Mouse (Mus musculus) lung, postnatal 0 days (tissue): ENCODE measurements around the gene Acat3. TPM values are rescaled to one million over a fixed set of nuclear protein-coding genes. Genes with fewer than 3 reads are reported as not detected.
"Not testable (repeated sequence)": the region's sequence is repeated elsewhere in the genome, so short reads cannot be mapped to it uniquely, and the experiment has no call there.

Source experiments
- ATAC-seq: fragments of 200-750 bp; cut with Nextera tagmentation; 2 replicates; pipeline ENCODE4 v1.8.0; 2017; ENCODE audit warnings: moderate library complexity
- DNase-seq: peaks from one replicate; pipeline ENCODE4 v3.0.0-alpha.2; 2016; ENCODE audit warnings: low spot score
- H3K27ac ChIP-seq: fragments of 300-500 bp; sonication (generic); 2 replicates; pipeline ENCODE4 v1.5.1; 2014; ENCODE audit warnings: antibody characterized with exemption, mild to moderate bottlenecking, low read length, mixed read lengths
- H3K27me3 ChIP-seq: fragments of 300-500 bp; sonication (generic); replicated peaks from 2 replicates; pipeline ENCODE4 v1.6.1; 2014; ENCODE audit warnings: low read length, mixed read lengths; ENCODE audit not compliant: insufficient read depth
- H3K36me3 ChIP-seq: fragments of 300-500 bp; sonication (generic); 2 replicates; pipeline ENCODE4 v1.6.1; 2014; ENCODE audit warnings: low read length, mixed read lengths; ENCODE audit not compliant: insufficient read depth
- H3K4me1 ChIP-seq: fragments of 300-500 bp; sonication (generic); 2 replicates; pipeline ENCODE4 v1.6.1; 2014; ENCODE audit warnings: antibody characterized with exemption, low read depth, low read length, mixed read lengths; ENCODE audit not compliant: insufficient read depth
- H3K4me2 ChIP-seq: fragments of 300-500 bp; sonication (generic); replicated peaks from 2 replicates; pipeline ENCODE4 v1.6.1; 2014; ENCODE audit warnings: low read depth, mild to moderate bottlenecking, low read length, moderate library complexity, mixed read lengths
- H3K4me3 ChIP-seq: fragments of 300-500 bp; sonication (generic); 2 replicates; pipeline ENCODE4 v1.5.1; 2014; ENCODE audit warnings: low read depth, low read length
- H3K9ac ChIP-seq: fragments of 300-500 bp; sonication (generic); replicated peaks from 2 replicates; pipeline ENCODE4 v1.6.1; 2014; ENCODE audit warnings: low read depth, mild to moderate bottlenecking
- H3K9me3 ChIP-seq: fragments of 300-500 bp; sonication (generic); 2 replicates; pipeline ENCODE4 v1.6.1; 2016; ENCODE audit warnings: low read length, mixed read lengths
- CTCF ChIP-seq: IDR thresholded peaks from 2 replicates; pipeline ENCODE4 v1.5.1; 2016; ENCODE audit warnings: antibody characterized with exemption, mild to moderate bottlenecking
- EP300 ChIP-seq: IDR thresholded peaks from 2 replicates; pipeline ENCODE4 v1.6.1; 2016; ENCODE audit warnings: antibody characterized with exemption, mild to moderate bottlenecking, control low read depth
- WGBS: fragments of 180-500 bp; shearing (Covaris S2); extraction: QIAGEN DNeasy Blood & Tissue Kit; methylation state at CpG from one replicate; pipeline ENCODE4 v1.1.7; 2014; 5-methylcytosine and 5-hydroxymethylcytosine counted together
- polyA plus RNA-seq: library from polyadenylated mRNA; unstranded; fragments of >200 nt; fragmentation: Nextera tagmentation; extraction: Ambion mirVana; gene quantifications from 2 replicates; pipeline ENCODE4 v1.2.1, GENCODE M21; 2015

Gene Acat3
- polyA plus RNA-seq, 1 experiment from 2014 or later = 0.39 TPM

- TF ChIP-seq CTCF = no peak
- no peak for TF ChIP-seq EP300
- H3K4me1 ChIP-seq = no peaks in the 10 kb centered on the region; the same call in 1 of the 2 replicates
- DNase-seq (peak; percentile 30), ATAC-seq (peak; percentile 32)
- no peak overlapping the region for H3K4me3 ChIP-seq
- no peak overlapping the region for H3K9ac ChIP-seq
- no peak overlapping the region for H3K4me2 ChIP-seq
- H3K27me3 ChIP-seq = no peaks in the 10 kb centered on the region
- H3K9me3 ChIP-seq = no peaks in the 10 kb centered on the region
- no peaks in the 10 kb centered on the region for H3K36me3 ChIP-seq
- H3K27ac ChIP-seq = peak overlapping the region; percentile 61; the same call in 1 of the 2 replicates
- WGBS = 77% methylated on average over 6 of the region's 6 CpGs
Measured at GRCm38 (mm10) chr17:12902291-12902690, 38.1 kb downstream of the Acat3 start.

GRCm38 (mm10) chr17:12898607-12899006 lies 41.8 kb downstream of the Acat3 start:
- not testable (repeated sequence) for ATAC-seq, H3K4me2 ChIP-seq, H3K27ac ChIP-seq, H3K9ac ChIP-seq, H3K4me1 ChIP-seq, H3K4me3 ChIP-seq, DNase-seq, H3K9me3 ChIP-seq, H3K36me3 ChIP-seq, H3K27me3 ChIP-seq
- WGBS = 59% methylated on average over 2 of the region's 2 CpGs

- no peaks in the 10 kb centered on the region for H3K36me3 ChIP-seq
- H3K4me2 ChIP-seq = no peak overlapping the region
- no peaks in the 10 kb centered on the region for H3K4me1 ChIP-seq
- no peak overlapping the region for H3K9ac ChIP-seq
- H3K9me3 ChIP-seq = no peaks in the 10 kb centered on the region
- WGBS = 84% methylated on average over 5 of the region's 5 CpGs
- no peaks in the 10 kb centered on the region for H3K27me3 ChIP-seq
- no peak overlapping the region for H3K27ac ChIP-seq
- no peak overlapping the region for H3K4me3 ChIP-seq
- TF ChIP-seq CTCF = no peak
- no peak for TF ChIP-seq EP300
- ATAC-seq = no peak
- no peak for DNase-seq
Measured at GRCm38 (mm10) chr17:12897674-12898073, 42.7 kb downstream of the Acat3 start.

- no peaks in the 10 kb centered on the region for H3K27me3 ChIP-seq
- TF ChIP-seq EP300 (no peak), CTCF (no peak)
- H3K4me1 ChIP-seq = no peaks in the 10 kb centered on the region
- H3K9me3 ChIP-seq = no peaks in the 10 kb centered on the region
- H3K36me3 ChIP-seq = no peaks in the 10 kb centered on the region
- ATAC-seq (no peak), DNase-seq (no peak)
- no peak overlapping the region for H3K27ac ChIP-seq
- no peak overlapping the region for H3K4me2 ChIP-seq
- WGBS = 82% methylated on average over 9 of the region's 9 CpGs
- H3K9ac ChIP-seq = no peak overlapping the region
- no peak overlapping the region for H3K4me3 ChIP-seq
Measured at GRCm38 (mm10) chr17:12892033-12892432, 48.4 kb downstream of the Acat3 start.

GRCm38 (mm10) chr17:12891054-12891453 lies 49.3 kb downstream of the Acat3 start:
- Histone ChIP-seq H3K4me3 (no peak overlapping the region), H3K9me3 (no peaks in the 10 kb centered on the region), H3K27ac (no peak overlapping the region), H3K4me2 (no peak overlapping the region), H3K4me1 (no peaks in the 10 kb centered on the region), H3K27me3 (no peaks in the 10 kb centered on the region), H3K9ac (no peak overlapping the region), H3K36me3 (no peaks in the 10 kb centered on the region)
- no peak for DNase-seq
- no peak for TF ChIP-seq CTCF
- no peak for TF ChIP-seq EP300
- ATAC-seq = no peak
- 72% methylated on average over 4 of the region's 4 CpGs for WGBS

- H3K9ac ChIP-seq = no peak overlapping the region
- TF ChIP-seq EP300 = no peak
- TF ChIP-seq CTCF = no peak
- H3K4me2 ChIP-seq = no peak overlapping the region
- DNase-seq (peak; percentile 43), ATAC-seq (peak; percentile 38)
- H3K27ac ChIP-seq = no peak overlapping the region
- H3K36me3 ChIP-seq = no peaks in the 10 kb centered on the region
- H3K4me3 ChIP-seq = no peak overlapping the region
- no peaks in the 10 kb centered on the region for H3K9me3 ChIP-seq
- 47% methylated on average over 15 of the region's 15 CpGs for WGBS
- H3K27me3 ChIP-seq = no peaks in the 10 kb centered on the region
- no peaks in the 10 kb centered on the region for H3K4me1 ChIP-seq
Measured at GRCm38 (mm10) chr17:12887021-12887775, 53.2 kb downstream of the Acat3 start.
